Mouse (Mus musculus): ENCODE measurements at regions not wholly inside any gene's neighbourhood (a gene's known extent, or its start where the extent isn't known, plus 50 kb on each side); places are given as distances from the start of the nearest gene placed in this dataset.

- Histone ChIP-seq H3K27me3 (replicated peaks) (no peaks in the 10 kb centered on the region), H3K9me3 (no peaks in the 10 kb centered on the region), H3K4me2 (no peak overlapping the region), H3K4me3 (no peak overlapping the region), H3K36me3 (replicated peaks) (no peaks in the 10 kb centered on the region), H3K27ac (no peak overlapping the region), H3K4me1 (no peaks in the 10 kb centered on the region), H3K9ac (no peak overlapping the region)
- ATAC-seq (replicated peaks), result no peak
- WGBS, result 87% methylated on average over 2 of the region's 2 CpGs
Measured at GRCm38 (mm10) chr1:14613232-14613894, 1479.8 kb downstream of the 4930444P10Rik start.

- Histone ChIP-seq H3K27me3 (replicated peaks) (no peaks in the 10 kb centered on the region), H3K27ac (no peak overlapping the region), H3K4me3 (no peak overlapping the region), H3K9ac (no peak overlapping the region), H3K9me3 (no peaks in the 10 kb centered on the region), H3K36me3 (replicated peaks) (no peaks in the 10 kb centered on the region), H3K4me1 (no peaks in the 10 kb centered on the region), H3K4me2 (no peak overlapping the region)
- no peak for ATAC-seq (replicated peaks)
- 28% methylated on average over 2 of the region's 2 CpGs for WGBS
Measured at GRCm38 (mm10) chr1:14609054-14609453, 1484.1 kb downstream of the 4930444P10Rik start.

GRCm38 (mm10) chr1:14595961-14596360, 1497.2 kb downstream of the 4930444P10Rik start:
- no peaks in the 10 kb centered on the region for H3K27me3 ChIP-seq (replicated peaks)
- no peak overlapping the region for H3K4me3 ChIP-seq
- no peak overlapping the region for H3K9ac ChIP-seq
- H3K4me2 ChIP-seq, result no peak overlapping the region
- H3K27ac ChIP-seq, result no peak overlapping the region
- no peak for ATAC-seq (replicated peaks)
- 73% methylated on average over 1 of the region's 1 CpGs for WGBS
- no peaks in the 10 kb centered on the region for H3K36me3 ChIP-seq (replicated peaks)
- no peaks in the 10 kb centered on the region for H3K4me1 ChIP-seq
- H3K9me3 ChIP-seq, result no peaks in the 10 kb centered on the region

GRCm38 (mm10) chr1:14589905-14590304, 1503.2 kb downstream of the 4930444P10Rik start:
- no peak overlapping the region for H3K27ac ChIP-seq
- H3K9ac ChIP-seq, result no peak overlapping the region
- H3K4me3 ChIP-seq, result no peak overlapping the region
- no peak overlapping the region for H3K4me2 ChIP-seq
- no peak for ATAC-seq (replicated peaks)
- H3K9me3 ChIP-seq, result no peaks in the 10 kb centered on the region
- no peaks in the 10 kb centered on the region for H3K36me3 ChIP-seq (replicated peaks)
- no peaks in the 10 kb centered on the region for H3K4me1 ChIP-seq
- no peaks in the 10 kb centered on the region for H3K27me3 ChIP-seq (replicated peaks)
- 95% methylated on average over 5 of the region's 5 CpGs for WGBS

- 82% methylated on average over 1 of the region's 1 CpGs for WGBS
- H3K27me3 ChIP-seq (replicated peaks), result no peaks in the 10 kb centered on the region
Measured at GRCm38 (mm10) chr1:14579376-14579775, 1513.7 kb downstream of the 4930444P10Rik start.

GRCm38 (mm10) chr1:14576263-14576662, 1516.9 kb downstream of the 4930444P10Rik start:
- Histone ChIP-seq H3K4me3 (no peak overlapping the region), H3K27ac (no peak overlapping the region), H3K36me3 (replicated peaks) (no peaks in the 10 kb centered on the region), H3K9me3 (no peaks in the 10 kb centered on the region), H3K9ac (no peak overlapping the region), H3K27me3 (replicated peaks) (no peaks in the 10 kb centered on the region), H3K4me2 (no peak overlapping the region), H3K4me1 (no peaks in the 10 kb centered on the region)
- no peak for ATAC-seq (replicated peaks)
- WGBS, result 98% methylated on average over 1 of the region's 1 CpGs

More at GRCm38 (mm10) chr1:14579376-14579775, 1513.7 kb downstream of the 4930444P10Rik start:
- H3K27ac ChIP-seq, result no peak overlapping the region
- H3K4me2 ChIP-seq, result no peak overlapping the region
- H3K9ac ChIP-seq, result no peak overlapping the region
- H3K4me1 ChIP-seq, result no peaks in the 10 kb centered on the region
- H3K4me3 ChIP-seq, result no peak overlapping the region
- ATAC-seq (replicated peaks), result no peak
- no peaks in the 10 kb centered on the region for H3K9me3 ChIP-seq
- no peaks in the 10 kb centered on the region for H3K36me3 ChIP-seq (replicated peaks)

- H3K4me1 ChIP-seq, result no peaks in the 10 kb centered on the region
- no peaks in the 10 kb centered on the region for H3K36me3 ChIP-seq (replicated peaks)
- WGBS, result 52% methylated on average over 5 of the region's 5 CpGs
- no peaks in the 10 kb centered on the region for H3K9me3 ChIP-seq
- no peaks in the 10 kb centered on the region for H3K27me3 ChIP-seq (replicated peaks)
- no peak overlapping the region for H3K4me3 ChIP-seq
- H3K27ac ChIP-seq, result no peak overlapping the region
- H3K9ac ChIP-seq, result no peak overlapping the region
- no peak; the same call in 1 of the 2 replicates for ATAC-seq (replicated peaks)
- no peak overlapping the region for H3K4me2 ChIP-seq
Measured at GRCm38 (mm10) chr1:14570562-14570981, 1522.6 kb downstream of the 4930444P10Rik start.

- no peak overlapping the region for H3K27ac ChIP-seq
- no peak overlapping the region for H3K9ac ChIP-seq
- no peaks in the 10 kb centered on the region for H3K27me3 ChIP-seq (replicated peaks)
- H3K9me3 ChIP-seq, result no peaks in the 10 kb centered on the region
- H3K4me2 ChIP-seq, result no peak overlapping the region
- H3K4me1 ChIP-seq, result no peaks in the 10 kb centered on the region
- H3K36me3 ChIP-seq (replicated peaks), result no peaks in the 10 kb centered on the region
- WGBS, result 71% methylated on average over 3 of the region's 3 CpGs
- ATAC-seq (replicated peaks), result no peak
- no peak overlapping the region for H3K4me3 ChIP-seq
Measured at GRCm38 (mm10) chr1:14570113-14570512, 1523.0 kb downstream of the 4930444P10Rik start.

GRCm38 (mm10) chr1:14567006-14567405, 1526.1 kb downstream of the 4930444P10Rik start:
- H3K9ac ChIP-seq, result no peak overlapping the region
- no peak overlapping the region for H3K4me3 ChIP-seq
- WGBS, result 70% methylated on average over 4 of the region's 4 CpGs
- no peaks in the 10 kb centered on the region for H3K27me3 ChIP-seq (replicated peaks)
- ATAC-seq (replicated peaks), result no peak
- no peaks in the 10 kb centered on the region for H3K9me3 ChIP-seq
- no peaks in the 10 kb centered on the region for H3K36me3 ChIP-seq (replicated peaks)
- H3K4me2 ChIP-seq, result no peak overlapping the region
- H3K27ac ChIP-seq, result no peak overlapping the region
- H3K4me1 ChIP-seq, result no peaks in the 10 kb centered on the region

- H3K36me3 ChIP-seq (replicated peaks), result no peaks in the 10 kb centered on the region
- no peak overlapping the region for H3K9ac ChIP-seq
- H3K4me1 ChIP-seq, result no peaks in the 10 kb centered on the region
- no peaks in the 10 kb centered on the region for H3K9me3 ChIP-seq
- no peak overlapping the region for H3K4me3 ChIP-seq
- WGBS, result 65% methylated on average over 1 of the region's 1 CpGs
- no peak overlapping the region for H3K4me2 ChIP-seq
- ATAC-seq (replicated peaks), result no peak
- H3K27me3 ChIP-seq (replicated peaks), result no peaks in the 10 kb centered on the region
- no peak overlapping the region for H3K27ac ChIP-seq
Measured at GRCm38 (mm10) chr1:14566386-14566785, 1526.7 kb downstream of the 4930444P10Rik start.
